Mouse (Mus musculus): ENCODE measurements around the gene Prss56. TPM values are rescaled to one million over a fixed set of nuclear protein-coding genes. Genes with fewer than 3 reads are reported as not detected.
A peak's percentile ranks its signal among the peaks of the same experiment; 100 is the strongest.

Gene Prss56
- polyA plus RNA-seq, 1 experiment from 2014 or later: not detected

DNA sequence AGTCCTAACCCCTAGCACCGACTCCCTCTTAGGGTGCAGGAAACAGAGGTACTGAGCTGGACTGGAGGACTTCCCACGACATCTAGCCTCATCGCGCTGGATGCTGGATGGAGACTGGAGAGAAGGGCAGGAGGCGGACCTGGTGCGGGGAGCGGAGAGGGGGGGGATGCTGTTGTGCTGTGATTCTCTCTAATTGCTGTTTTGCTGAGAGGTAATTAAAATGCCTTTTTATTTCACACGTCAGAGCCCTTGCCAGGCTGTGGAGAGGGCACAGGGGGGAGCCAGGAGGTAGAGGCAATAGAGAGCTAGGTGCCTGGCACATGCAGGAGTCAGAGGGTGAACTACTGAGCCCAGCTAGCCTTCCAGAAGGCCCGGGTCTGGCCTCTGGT, 18.3 kb upstream of the Prss56 start:
- WGBS: 51% methylated on average over 9 of the region's 9 CpGs
- H3K27me3 ChIP-seq (replicated peaks): peaks cover 30% of the 10 kb centered on the region

DNA sequence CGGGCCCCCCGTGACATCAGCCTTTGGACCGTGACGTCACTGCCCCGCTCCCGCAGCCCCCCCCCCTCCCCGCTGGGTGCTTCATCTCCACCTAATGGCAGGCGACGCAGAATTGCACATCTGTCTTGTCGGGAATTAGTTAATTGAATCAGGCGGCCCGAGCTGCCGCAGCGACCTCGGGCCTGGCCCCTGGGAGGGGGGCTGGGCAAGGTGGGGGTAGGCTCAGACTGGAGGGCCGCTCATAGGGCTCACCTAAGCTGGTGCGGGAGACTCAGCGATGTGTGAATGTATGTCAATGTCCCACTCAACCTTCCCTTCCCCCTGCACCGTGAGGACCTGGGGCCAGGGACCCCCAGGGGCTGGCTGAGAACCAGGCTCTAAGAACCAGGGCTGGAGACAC, 12.7 kb upstream of the Prss56 start:
- no peak overlapping the region for H3K4me2 ChIP-seq (replicated peaks)
- no peaks in the 10 kb centered on the region for H3K9me3 ChIP-seq
- peaks cover 45% of the 10 kb centered on the region for H3K27me3 ChIP-seq (replicated peaks)
- no peaks in the 10 kb centered on the region for H3K36me3 ChIP-seq
- H3K4me3 ChIP-seq (replicated peaks): no peak overlapping the region
- ATAC-seq: no peak
- no peak overlapping the region for H3K27ac ChIP-seq
- peaks cover 8% of the 10 kb centered on the region; the same call in 1 of the 2 replicates for H3K4me1 ChIP-seq (replicated peaks)
- 8% methylated on average over 18 of the region's 19 CpGs for WGBS
- H3K9ac ChIP-seq: no peak overlapping the region

More for the DNA sequence above, 18.3 kb upstream of the Prss56 start:
- H3K9me3 ChIP-seq: no peaks in the 10 kb centered on the region
- H3K27ac ChIP-seq: no peak overlapping the region
- H3K4me1 ChIP-seq (replicated peaks): no peaks in the 10 kb centered on the region
- H3K4me2 ChIP-seq (replicated peaks): no peak overlapping the region
- no peak for ATAC-seq
- no peak overlapping the region for H3K9ac ChIP-seq
- no peak overlapping the region for H3K4me3 ChIP-seq (replicated peaks)
- H3K36me3 ChIP-seq: no peaks in the 10 kb centered on the region

DNA sequence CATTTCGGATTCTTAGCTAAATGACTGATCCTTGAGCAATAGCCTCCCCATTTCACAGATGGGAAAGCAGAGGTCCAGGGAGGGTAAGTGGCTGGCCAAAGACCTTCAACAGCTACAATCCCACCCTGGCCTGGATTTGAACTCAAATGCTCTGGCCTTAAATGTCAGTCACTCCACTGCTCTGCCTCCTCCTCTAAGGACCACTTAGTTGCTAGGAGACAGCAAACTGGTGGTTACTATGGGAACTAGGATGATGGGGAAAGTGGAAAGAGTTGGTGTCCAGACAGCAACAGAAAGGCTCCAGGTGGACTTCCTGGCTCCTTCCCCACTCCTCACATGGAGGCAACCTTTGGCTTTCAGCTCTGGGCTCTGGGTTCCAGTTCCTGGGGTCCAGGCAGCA, 11.8 kb upstream of the Prss56 start:
- no peaks in the 10 kb centered on the region for H3K36me3 ChIP-seq
- H3K27ac ChIP-seq: no peak overlapping the region
- H3K4me2 ChIP-seq (replicated peaks): no peak overlapping the region
- H3K4me3 ChIP-seq (replicated peaks): no peak overlapping the region
- peaks cover 39% of the 10 kb centered on the region for H3K27me3 ChIP-seq (replicated peaks)
- no peaks in the 10 kb centered on the region for H3K9me3 ChIP-seq
- H3K4me1 ChIP-seq (replicated peaks): peaks cover 14% of the 10 kb centered on the region
- no peak for ATAC-seq
- no peak overlapping the region for H3K9ac ChIP-seq
- 88% methylated on average over 1 of the region's 1 CpGs for WGBS

DNA sequence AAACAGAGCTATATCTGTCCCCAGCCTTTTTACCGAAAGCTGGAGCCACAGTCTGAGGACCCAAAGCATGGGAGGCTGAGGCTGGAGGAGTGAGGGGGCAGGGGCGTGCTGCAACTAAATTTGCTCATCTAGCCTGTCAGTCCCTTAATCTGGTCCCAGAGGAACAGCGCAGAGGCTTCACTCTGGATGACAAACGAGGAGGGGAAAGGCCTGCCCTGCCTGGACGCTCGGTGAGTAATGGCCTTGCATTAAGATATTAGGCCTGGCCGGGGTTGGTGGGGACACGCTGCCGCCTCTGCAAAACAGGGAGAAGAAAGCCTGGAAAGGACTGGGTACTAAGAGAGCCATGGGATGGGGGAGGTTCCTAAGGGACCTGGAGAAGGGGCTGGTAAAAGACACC, 10.8 kb upstream of the Prss56 start:
- Histone ChIP-seq H3K36me3 (no peaks in the 10 kb centered on the region), H3K4me3 (replicated peaks) (no peak overlapping the region), H3K4me1 (replicated peaks) (peaks cover 14% of the 10 kb centered on the region), H3K9me3 (no peaks in the 10 kb centered on the region), H3K27ac (no peak overlapping the region), H3K4me2 (replicated peaks) (no peak overlapping the region), H3K9ac (no peak overlapping the region), H3K27me3 (replicated peaks) (peaks cover 36% of the 10 kb centered on the region)
- WGBS: 43% methylated on average over 9 of the region's 9 CpGs
- no peak for ATAC-seq

DNA sequence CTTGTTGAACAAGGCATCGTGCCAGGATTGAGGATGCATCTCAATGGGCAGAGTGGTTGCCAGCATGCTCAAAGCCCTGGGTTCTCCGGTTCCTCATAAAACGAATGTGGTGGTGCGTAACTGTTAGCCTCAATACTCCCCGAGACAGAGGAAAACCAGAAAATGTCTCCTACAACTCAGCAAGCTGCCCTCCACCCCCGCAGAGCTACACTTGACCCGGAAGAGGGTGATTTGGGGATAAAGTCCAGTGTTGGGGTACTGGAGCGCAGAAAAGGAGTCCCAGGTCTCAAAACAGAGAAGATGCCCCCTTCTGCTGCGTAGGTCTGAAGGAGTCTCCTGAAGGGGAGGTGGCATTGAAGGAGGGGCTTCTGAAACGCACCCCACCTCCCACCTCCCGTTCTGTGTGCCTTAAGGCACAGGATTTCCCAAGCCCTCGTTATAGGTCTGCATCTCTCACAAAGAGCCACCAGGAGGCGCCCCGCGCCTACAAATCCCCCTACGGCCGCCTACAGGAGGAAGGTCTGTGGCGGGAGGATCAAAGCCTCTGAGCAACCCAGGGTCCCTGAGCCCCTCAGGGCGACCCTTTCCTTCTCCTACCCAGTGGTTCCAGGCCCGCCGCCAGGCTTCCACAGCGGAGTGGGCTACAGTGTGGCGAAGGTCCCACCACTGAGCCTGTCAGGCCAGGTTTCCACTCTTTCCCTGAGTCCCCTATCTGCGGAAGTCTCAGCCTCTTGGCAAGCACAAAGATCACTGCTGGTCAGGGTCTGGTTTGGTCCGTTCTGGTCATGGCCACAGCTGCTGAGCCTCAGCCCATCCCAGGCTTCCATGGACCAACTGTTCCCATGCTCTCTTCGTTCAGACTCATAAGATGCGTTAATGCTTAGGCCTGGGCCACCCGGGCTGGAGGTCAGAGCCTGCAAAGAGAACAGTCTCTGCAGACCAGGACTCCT, 8.8 kb upstream of the Prss56 start:
- ATAC-seq: peak; percentile 42; the same call in 1 of the 2 replicates
- H3K27me3 ChIP-seq (replicated peaks): peaks cover 30% of the 10 kb centered on the region
- no peak overlapping the region for H3K9ac ChIP-seq
- 25% methylated on average over 28 of the region's 28 CpGs for WGBS
- no peaks in the 10 kb centered on the region for H3K9me3 ChIP-seq
- H3K27ac ChIP-seq: no peak overlapping the region
- H3K36me3 ChIP-seq: no peaks in the 10 kb centered on the region
- H3K4me3 ChIP-seq (replicated peaks): no peak overlapping the region
- H3K4me2 ChIP-seq (replicated peaks): peak overlapping the region; percentile 15
- H3K4me1 ChIP-seq (replicated peaks): peaks cover 14% of the 10 kb centered on the region

DNA sequence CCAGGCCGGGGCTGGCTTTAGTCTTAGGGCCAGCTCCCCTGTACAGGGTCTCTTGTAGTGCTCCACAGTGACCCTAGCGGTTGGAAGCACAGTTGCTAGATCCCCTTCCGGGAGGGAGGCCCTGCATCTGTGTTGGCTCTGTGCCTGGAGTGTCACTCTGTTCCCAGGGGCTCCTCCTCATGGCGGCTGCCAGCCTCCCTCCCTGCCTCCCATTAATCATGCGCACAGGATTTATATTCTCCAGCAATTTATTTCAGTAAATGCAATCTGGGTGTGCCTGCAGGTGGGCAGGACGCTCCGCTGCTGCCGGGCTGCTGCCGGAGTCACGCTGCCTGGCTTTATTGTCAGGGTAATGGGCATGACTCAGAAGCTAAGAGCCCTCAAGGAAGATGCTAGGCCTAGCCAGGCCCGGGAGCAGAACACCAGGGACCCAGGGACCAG, 7.2 kb upstream of the Prss56 start:
- peak overlapping the region; percentile 7; the same call in 1 of the 2 replicates for H3K4me2 ChIP-seq (replicated peaks)
- no peak overlapping the region for H3K9ac ChIP-seq
- ATAC-seq: peak; percentile 86
- H3K27me3 ChIP-seq (replicated peaks): peaks cover 16% of the 10 kb centered on the region
- WGBS: 16% methylated on average over 11 of the region's 11 CpGs
- H3K4me1 ChIP-seq (replicated peaks): peaks cover 10% of the 10 kb centered on the region
- no peaks in the 10 kb centered on the region for H3K36me3 ChIP-seq
- H3K9me3 ChIP-seq: no peaks in the 10 kb centered on the region
- H3K4me3 ChIP-seq (replicated peaks): no peak overlapping the region
- no peak overlapping the region for H3K27ac ChIP-seq

DNA sequence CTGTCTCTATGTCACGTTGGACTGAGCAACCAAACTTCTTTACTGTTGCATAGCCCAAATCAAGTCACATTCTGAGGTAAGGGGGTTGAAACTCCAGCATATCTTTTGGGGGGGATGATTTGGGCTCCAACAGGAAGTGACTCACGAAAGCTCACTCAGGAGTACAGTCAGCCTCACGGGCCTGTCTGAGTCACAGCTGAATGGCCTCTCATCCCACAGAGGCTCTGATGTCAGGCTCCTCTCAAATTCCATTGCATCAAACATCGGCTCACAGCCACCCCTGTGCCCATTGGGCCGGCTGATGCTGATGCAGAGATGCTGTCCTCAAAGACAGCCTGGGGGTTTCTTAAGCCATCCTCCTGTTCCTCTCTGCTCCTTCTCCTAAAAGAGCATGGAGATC, 2.2 kb upstream of the Prss56 start:
- H3K4me3 ChIP-seq (replicated peaks): no peak overlapping the region
- H3K9me3 ChIP-seq: no peaks in the 10 kb centered on the region
- H3K36me3 ChIP-seq: no peaks in the 10 kb centered on the region
- WGBS: 37% methylated on average over 5 of the region's 5 CpGs
- no peak for ATAC-seq
- H3K4me1 ChIP-seq (replicated peaks): peaks cover 9% of the 10 kb centered on the region
- H3K27me3 ChIP-seq (replicated peaks): peaks cover 40% of the 10 kb centered on the region
- no peak overlapping the region for H3K9ac ChIP-seq
- no peak overlapping the region for H3K27ac ChIP-seq
- no peak overlapping the region for H3K4me2 ChIP-seq (replicated peaks)

DNA sequence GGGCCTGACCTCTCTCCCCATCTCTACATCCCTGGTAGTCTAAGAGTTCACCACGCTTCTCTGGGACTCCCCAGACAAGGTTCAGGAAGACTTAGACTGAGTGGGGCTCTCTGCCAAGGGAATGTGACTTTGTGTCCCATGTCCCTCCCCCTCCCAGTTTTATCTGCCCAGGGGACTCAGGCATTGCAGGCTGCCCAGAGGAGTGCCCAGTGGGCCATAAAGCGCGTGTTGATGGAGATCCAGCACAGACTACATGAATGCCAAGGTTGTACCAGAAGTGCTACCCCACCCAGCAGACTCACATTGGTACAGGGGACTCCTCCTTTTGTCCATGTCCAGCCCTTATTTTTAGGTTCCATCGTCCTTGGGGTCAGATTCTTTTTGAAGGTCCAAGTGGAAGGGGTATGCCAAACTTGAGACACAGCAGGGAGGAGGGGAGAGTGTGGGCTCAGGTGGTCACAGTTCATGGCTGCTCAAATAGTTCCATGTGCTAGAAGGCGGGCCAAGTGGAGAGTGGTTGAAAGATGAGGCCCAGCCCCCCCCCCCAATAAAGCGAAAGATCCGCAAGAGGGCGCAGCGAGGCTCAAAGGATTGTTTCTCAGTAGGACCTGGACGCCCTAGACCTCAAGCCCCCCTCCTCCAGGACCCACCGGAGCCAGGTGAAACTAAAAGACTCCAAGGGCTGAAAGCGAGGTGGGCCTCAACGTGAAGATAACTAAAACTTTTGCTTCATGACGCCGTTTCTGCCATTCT, 1.1 kb downstream of the Prss56 start:
- no peak overlapping the region for H3K4me3 ChIP-seq (replicated peaks)
- 35% methylated on average over 15 of the region's 15 CpGs for WGBS

DNA sequence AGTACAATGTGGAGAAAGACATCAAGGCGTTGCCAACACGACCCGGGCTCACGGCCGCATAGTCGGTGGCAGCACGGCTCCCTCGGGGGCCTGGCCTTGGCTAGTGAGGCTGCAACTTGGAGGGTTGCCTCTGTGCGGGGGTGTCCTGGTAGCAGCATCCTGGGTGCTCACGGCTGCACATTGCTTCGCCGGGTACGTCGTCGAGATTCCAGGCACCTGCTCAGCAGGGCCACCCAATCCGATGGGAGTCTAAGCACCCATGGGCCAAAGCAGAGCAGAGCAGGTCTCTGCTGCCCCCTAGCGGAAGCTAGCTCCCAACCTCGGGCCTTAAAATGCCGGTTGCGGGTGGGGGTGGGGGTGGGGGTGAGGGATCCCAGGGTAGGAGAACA, 1.6 kb downstream of the Prss56 start:
- Histone ChIP-seq H3K4me2 (replicated peaks) (peak overlapping the region; percentile 41; the same call in 1 of the 2 replicates), H3K36me3 (no peaks in the 10 kb centered on the region), H3K27me3 (replicated peaks) (peaks cover 58% of the 10 kb centered on the region), H3K9ac (no peak overlapping the region), H3K27ac (no peak overlapping the region), H3K4me1 (replicated peaks) (peaks cover 12% of the 10 kb centered on the region), H3K4me3 (replicated peaks) (no peak overlapping the region), H3K9me3 (no peaks in the 10 kb centered on the region)
- 6% methylated on average over 20 of the region's 20 CpGs for WGBS
- ATAC-seq: peak; percentile 57

More for the DNA sequence above, 1.1 kb downstream of the Prss56 start:
- no peak overlapping the region for H3K27ac ChIP-seq
- ATAC-seq: no peak
- no peaks in the 10 kb centered on the region for H3K36me3 ChIP-seq
- no peaks in the 10 kb centered on the region for H3K9me3 ChIP-seq
- H3K4me1 ChIP-seq (replicated peaks): peaks cover 12% of the 10 kb centered on the region
- H3K9ac ChIP-seq: no peak overlapping the region
- peak overlapping the region; percentile 41; the same call in 1 of the 2 replicates for H3K4me2 ChIP-seq (replicated peaks)
- H3K27me3 ChIP-seq (replicated peaks): peaks cover 58% of the 10 kb centered on the region

DNA sequence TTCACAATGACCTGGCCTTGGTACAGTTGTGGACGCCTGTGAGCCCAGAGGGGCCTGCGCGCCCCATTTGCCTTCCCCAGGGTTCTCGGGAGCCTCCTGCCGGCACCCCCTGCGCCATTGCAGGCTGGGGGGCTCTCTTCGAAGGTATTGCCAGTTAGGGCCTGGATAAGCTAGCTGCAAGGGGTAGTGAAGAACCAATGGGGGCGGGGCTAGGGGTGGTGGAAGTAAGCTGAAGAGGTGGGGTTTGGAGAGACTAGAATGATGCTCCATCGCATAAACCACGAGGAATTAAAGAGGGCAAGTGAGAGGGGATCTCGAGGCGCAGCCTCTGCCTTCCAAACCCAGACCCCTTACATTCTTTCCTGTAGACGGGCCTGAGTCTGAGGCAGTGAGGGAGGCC, 2.4 kb downstream of the Prss56 start:
- Histone ChIP-seq H3K27ac (no peak overlapping the region), H3K9ac (no peak overlapping the region), H3K27me3 (replicated peaks) (peaks cover 58% of the 10 kb centered on the region), H3K4me2 (replicated peaks) (no peak overlapping the region), H3K4me3 (replicated peaks) (no peak overlapping the region), H3K9me3 (no peaks in the 10 kb centered on the region), H3K4me1 (replicated peaks) (peaks cover 12% of the 10 kb centered on the region), H3K36me3 (no peaks in the 10 kb centered on the region)
- WGBS: 13% methylated on average over 13 of the region's 13 CpGs
- no peak; the same call in 1 of the 2 replicates for ATAC-seq

DNA sequence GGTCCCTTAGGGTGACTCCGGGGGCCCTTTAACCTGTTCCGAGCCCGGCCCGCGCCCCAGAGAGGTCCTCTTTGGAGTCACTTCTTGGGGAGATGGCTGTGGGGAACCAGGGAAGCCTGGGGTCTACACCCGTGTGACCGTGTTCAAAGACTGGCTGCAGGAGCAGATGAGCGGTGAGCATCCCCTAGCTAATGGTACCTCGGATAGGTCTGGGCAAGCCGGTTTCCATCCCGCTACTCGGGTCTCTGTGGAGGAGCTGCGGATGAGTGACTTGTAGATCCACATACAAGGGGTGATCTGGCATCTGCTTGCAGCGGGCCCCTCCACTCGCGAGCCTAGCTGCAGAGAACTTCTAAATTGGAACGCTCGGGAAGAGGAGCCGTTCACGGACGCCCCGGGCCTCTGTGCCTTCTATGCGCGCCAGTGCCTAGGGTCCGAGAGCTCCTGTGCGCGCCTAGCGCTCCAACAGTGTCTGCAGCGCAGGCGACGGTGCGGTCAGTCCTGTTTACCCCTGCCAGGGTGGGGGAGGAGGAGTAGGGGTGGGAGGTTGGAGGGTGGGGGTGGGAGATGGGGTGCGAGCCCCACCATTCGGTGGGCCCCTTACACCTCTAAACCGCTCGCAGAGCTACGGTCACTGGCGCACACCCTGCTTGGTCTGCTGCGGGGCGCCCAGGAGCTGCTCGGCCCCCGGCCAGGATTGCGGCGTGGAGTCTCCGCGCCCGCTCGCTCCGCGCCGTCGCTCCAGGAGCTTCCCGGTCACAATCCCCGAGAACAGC, 3.3 kb downstream of the Prss56 start:
- Histone ChIP-seq H3K4me1 (replicated peaks) (peaks cover 12% of the 10 kb centered on the region), H3K4me2 (replicated peaks) (peak overlapping the region; percentile 98), H3K27me3 (replicated peaks) (peaks cover 58% of the 10 kb centered on the region), H3K9me3 (no peaks in the 10 kb centered on the region), H3K4me3 (replicated peaks) (peak overlapping the region; percentile 55), H3K27ac (no peak overlapping the region), H3K36me3 (no peaks in the 10 kb centered on the region), H3K9ac (peak overlapping the region; percentile 49)
- WGBS: 2% methylated on average over 53 of the region's 54 CpGs
- ATAC-seq: peak; percentile 52

DNA sequence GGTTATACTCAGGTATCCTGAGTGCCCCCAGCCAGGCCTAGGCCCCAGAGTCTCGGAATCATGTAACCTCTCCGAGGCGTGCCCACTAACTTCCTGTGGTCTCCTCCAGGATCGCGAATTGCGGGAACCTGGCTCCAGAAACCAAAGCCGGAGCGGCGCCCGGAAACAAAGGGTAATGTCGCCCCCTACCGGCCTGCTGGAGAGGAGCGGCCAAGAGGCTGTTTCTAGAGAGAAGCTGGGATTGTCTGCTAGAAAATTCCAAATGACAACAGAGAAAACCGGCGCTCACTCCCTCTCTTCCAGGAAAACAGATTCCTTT, 3.9 kb downstream of the Prss56 start:
- Histone ChIP-seq H3K4me3 (replicated peaks) (peak overlapping the region; percentile 55), H3K4me1 (replicated peaks) (peaks cover 12% of the 10 kb centered on the region), H3K4me2 (replicated peaks) (peak overlapping the region; percentile 98), H3K27ac (no peak overlapping the region), H3K36me3 (no peaks in the 10 kb centered on the region), H3K9ac (peak overlapping the region; percentile 49), H3K27me3 (replicated peaks) (peaks cover 57% of the 10 kb centered on the region), H3K9me3 (no peaks in the 10 kb centered on the region)
- under 1% methylated on average over 15 of the region's 15 CpGs for WGBS
- ATAC-seq: peak; percentile 39
